Mouse (Mus musculus) lung, embryonic 15.5 days (tissue): ENCODE results near the gene Galnt16. TPM values are rescaled to one million over a fixed set of nuclear protein-coding genes. Genes with fewer than 3 reads are reported as not detected.

ENCODE experiments used
- ATAC-seq: fragments of 200-750 bp; cut with Nextera tagmentation; 2 replicates; pipeline ENCODE4 v1.8.0; 2017; ENCODE audit warnings: moderate number of reproducible peaks, borderline replicate concordance; ENCODE audit not compliant: low FRiP score, low TSS enrichment; ENCODE audit errors: extremely low read depth
- H3K27ac ChIP-seq: fragments of 300-500 bp; sonication (generic); 2 replicates; pipeline ENCODE4 v1.5.1; 2015; ENCODE audit warnings: moderate library complexity, mild to moderate bottlenecking, inconsistent platforms
- H3K27me3 ChIP-seq: fragments of 300-500 bp; sonication (generic); 2 replicates; pipeline ENCODE4 v1.6.1; 2015; ENCODE audit warnings: inconsistent platforms
- H3K36me3 ChIP-seq: fragments of 300-500 bp; sonication (generic); 2 replicates; pipeline ENCODE4 v1.6.1; 2015; ENCODE audit warnings: inconsistent platforms
- H3K4me1 ChIP-seq: fragments of 300-500 bp; sonication (generic); 2 replicates; pipeline ENCODE4 v1.6.1; 2015; ENCODE audit warnings: inconsistent platforms
- H3K4me2 ChIP-seq: fragments of 300-500 bp; sonication (generic); 2 replicates; pipeline ENCODE4 v1.6.1; 2015; ENCODE audit warnings: inconsistent platforms, mild to moderate bottlenecking, moderate library complexity
- H3K4me3 ChIP-seq: fragments of 300-500 bp; sonication (generic); 2 replicates; pipeline ENCODE4 v1.5.1; 2015; ENCODE audit warnings: mild to moderate bottlenecking, inconsistent platforms
- H3K9ac ChIP-seq: fragments of 300-500 bp; sonication (generic); 2 replicates; pipeline ENCODE4 v1.6.1; 2015; ENCODE audit warnings: inconsistent platforms
- H3K9me3 ChIP-seq: fragments of 300-500 bp; sonication (generic); 2 replicates; pipeline ENCODE4 v1.6.1; 2016; ENCODE audit warnings: inconsistent platforms
- WGBS: fragments of 180-500 bp; shearing (Covaris S2); methylation state at CpG from one replicate; pipeline ENCODE4 v1.1.7; 2015; 5-methylcytosine and 5-hydroxymethylcytosine counted together
- polyA plus RNA-seq: library from polyadenylated mRNA; unstranded; fragments of >200 nt; fragmentation: Nextera tagmentation; extraction: Ambion mirVana; gene quantifications from 2 replicates; pipeline ENCODE4 v1.2.1, GENCODE M21; 2015

Galnt16 gene
- polyA plus RNA-seq, 1 experiment from 2014 or later: 12.3 TPM

- WGBS: 2% methylated on average over 44 of the region's 48 CpGs
- H3K4me3 ChIP-seq: peak overlapping the region; percentile 71
- ATAC-seq: peak; percentile 80
- H3K27me3 ChIP-seq: no peaks in the 10 kb centered on the region
- peaks cover 42% of the 10 kb centered on the region for H3K36me3 ChIP-seq
- H3K9me3 ChIP-seq: no peaks in the 10 kb centered on the region
- peak overlapping the region; percentile 66 for H3K9ac ChIP-seq
- peak overlapping the region; percentile 74 for H3K4me2 ChIP-seq
- peaks cover 26% of the 10 kb centered on the region for H3K4me1 ChIP-seq
- peak overlapping the region; percentile 85 for H3K27ac ChIP-seq
Observed at GRCm38 (mm10) chr12:80642725-80643692, 124.9 kb downstream of the Galnt16 start.

GRCm38 (mm10) chr12:80643693-80644505 lies 125.8 kb downstream of the Galnt16 start, which contains the start of the genes Slc39a9 and Erh:
TSS of gene Slc39a9 (plus strand) at chr12:80643883.
TSS of gene Erh (minus strand) at chr12:80644341.
- Histone ChIP-seq H3K27ac (peak within 1 kb of the TSS; percentile 85), H3K4me3 (peak within 1 kb of the TSS; percentile 71), H3K9ac (peak within 1 kb of the TSS; percentile 66), H3K4me1 (peaks cover 26% of the 10 kb centered on the region), H3K36me3 (peaks cover 36% of the 10 kb centered on the region), H3K9me3 (no peaks in the 10 kb centered on the region), H3K27me3 (no peaks in the 10 kb centered on the region), H3K4me2 (peak within 1 kb of the TSS; percentile 84)
- ATAC-seq: peak; percentile 96
- under 1% methylated on average over 50 of the region's 50 CpGs for WGBS

DNA sequence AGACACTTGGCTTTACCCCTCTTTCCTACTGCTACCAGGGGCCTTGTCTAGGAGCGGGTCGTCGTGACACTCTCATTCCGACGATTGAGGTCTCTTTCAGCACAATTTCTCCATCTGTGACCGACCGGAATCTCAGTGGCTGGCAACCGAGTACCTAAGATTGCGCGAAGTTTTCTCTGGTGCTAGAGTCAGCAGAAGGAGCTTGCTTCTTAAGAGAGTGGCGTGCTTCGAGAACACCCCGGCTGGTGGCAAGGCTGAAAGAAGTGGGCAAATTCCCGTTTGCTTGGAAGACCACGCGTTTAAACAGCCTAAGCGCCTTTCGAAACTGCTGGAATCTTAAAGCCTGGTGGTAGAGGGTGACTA lies 126.4 kb downstream of the Galnt16 start:
- H3K9ac ChIP-seq: peak overlapping the region; percentile 66
- 4% methylated on average over 18 of the region's 18 CpGs for WGBS
- peak overlapping the region; percentile 85; the same call in 1 of the 2 replicates for H3K27ac ChIP-seq
- peaks cover 26% of the 10 kb centered on the region for H3K4me1 ChIP-seq
- no peak for ATAC-seq
- H3K9me3 ChIP-seq: no peaks in the 10 kb centered on the region
- peak overlapping the region; percentile 71 for H3K4me3 ChIP-seq
- peaks cover 35% of the 10 kb centered on the region for H3K36me3 ChIP-seq
- no peaks in the 10 kb centered on the region for H3K27me3 ChIP-seq
- H3K4me2 ChIP-seq: peak overlapping the region; percentile 84

- Histone ChIP-seq H3K9ac (no peak overlapping the region), H3K4me2 (peak overlapping the region; percentile 84), H3K27me3 (no peaks in the 10 kb centered on the region), H3K36me3 (peaks cover 18% of the 10 kb centered on the region), H3K27ac (no peak overlapping the region), H3K4me1 (peaks cover 26% of the 10 kb centered on the region), H3K9me3 (no peaks in the 10 kb centered on the region), H3K4me3 (no peak overlapping the region)
- WGBS: 84% methylated on average over 3 of the region's 3 CpGs
- ATAC-seq: no peak
Observed at GRCm38 (mm10) chr12:80646377-80646776, 128.3 kb downstream of the Galnt16 start.

- WGBS: 71% methylated on average over 7 of the region's 7 CpGs
- Histone ChIP-seq H3K4me1 (peaks cover 14% of the 10 kb centered on the region; the same call in 1 of the 2 replicates), H3K4me3 (no peak overlapping the region), H3K27ac (peak overlapping the region; percentile 50), H3K9ac (no peak overlapping the region), H3K27me3 (no peaks in the 10 kb centered on the region), H3K9me3 (no peaks in the 10 kb centered on the region), H3K4me2 (no peak overlapping the region), H3K36me3 (0 out of 2 replicates have a peak, but pooled peaks cover 2% of the 10 kb centered on the region)
- ATAC-seq: no peak
Observed at GRCm38 (mm10) chr12:80653951-80654658, 136.0 kb downstream of the Galnt16 start.

DNA sequence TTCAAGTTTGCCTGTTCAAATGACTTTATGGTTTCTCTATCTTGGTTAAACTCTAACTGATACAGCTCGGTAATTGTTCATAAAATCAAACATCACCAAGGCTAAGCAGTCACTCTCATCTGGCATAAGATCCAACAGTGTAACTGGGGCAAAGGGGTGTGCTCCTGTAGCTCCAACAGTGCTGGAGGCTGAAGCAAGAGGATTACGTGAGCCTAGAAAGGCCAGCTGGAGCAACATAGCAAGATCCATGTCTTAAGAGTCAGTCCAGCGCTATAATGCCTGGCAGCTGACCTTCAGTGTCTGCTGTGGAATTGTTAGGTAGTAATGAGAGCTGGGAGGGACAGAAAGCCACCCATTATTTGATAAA lies 136.6 kb downstream of the Galnt16 start:
- 78% methylated on average over 3 of the region's 3 CpGs for WGBS
- Histone ChIP-seq H3K27me3 (no peaks in the 10 kb centered on the region), H3K9me3 (no peaks in the 10 kb centered on the region), H3K4me1 (peaks cover 18% of the 10 kb centered on the region; the same call in 1 of the 2 replicates), H3K9ac (no peak overlapping the region), H3K4me3 (no peak overlapping the region), H3K4me2 (no peak overlapping the region), H3K36me3 (no peaks in the 10 kb centered on the region), H3K27ac (no peak overlapping the region)
- no peak for ATAC-seq

DNA sequence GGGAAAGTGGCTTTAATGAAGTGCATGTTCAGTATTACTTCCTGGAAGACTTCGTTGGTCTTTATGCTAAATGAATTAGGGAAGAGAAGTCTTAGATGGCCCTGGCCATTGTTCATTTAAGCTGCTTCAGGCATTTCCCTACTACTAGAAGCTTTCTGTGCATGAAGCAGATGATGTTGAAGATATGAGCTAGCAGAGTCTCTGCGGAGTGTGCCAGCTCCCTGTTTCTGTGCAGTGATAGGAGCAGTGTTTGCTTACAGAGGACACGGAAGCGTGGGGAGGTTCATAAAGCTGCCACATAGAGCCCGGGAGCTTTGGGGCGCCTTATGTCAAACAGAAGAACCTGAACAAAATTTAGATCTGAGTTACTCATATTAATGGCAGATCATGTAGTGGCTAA lies 140.6 kb downstream of the Galnt16 start:
- Histone ChIP-seq H3K36me3 (peaks cover 7% of the 10 kb centered on the region; the same call in 1 of the 2 replicates), H3K4me2 (peak overlapping the region; percentile 12), H3K27ac (peak overlapping the region; percentile 32), H3K4me3 (no peak overlapping the region), H3K9ac (no peak overlapping the region), H3K27me3 (no peaks in the 10 kb centered on the region), H3K4me1 (peaks cover 25% of the 10 kb centered on the region), H3K9me3 (no peaks in the 10 kb centered on the region)
- WGBS: 59% methylated on average over 6 of the region's 6 CpGs
- no peak for ATAC-seq

- no peak overlapping the region for H3K9ac ChIP-seq
Observed at GRCm38 (mm10) chr12:80662322-80662721, 144.2 kb downstream of the Galnt16 start.

DNA sequence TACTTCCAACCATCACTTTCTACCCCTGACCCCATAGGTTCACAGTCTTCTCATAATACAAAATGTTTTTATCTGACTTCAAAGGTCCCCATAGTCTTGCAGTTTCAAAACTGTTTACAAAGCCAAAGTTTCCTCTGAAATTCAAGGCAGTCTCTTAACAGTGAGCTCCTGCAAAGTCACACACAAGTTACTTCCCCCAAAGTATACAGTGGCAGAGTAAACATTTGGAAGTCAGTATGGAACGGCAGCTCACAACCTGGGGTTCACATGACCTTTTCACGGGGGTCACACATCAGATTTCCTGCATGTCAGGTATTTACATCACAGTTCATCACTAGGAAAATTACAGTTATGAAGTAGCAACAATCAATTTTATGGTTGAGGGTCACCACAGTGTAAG lies 145.9 kb downstream of the Galnt16 start:
- peaks cover 12% of the 10 kb centered on the region for H3K4me1 ChIP-seq
- no peak overlapping the region for H3K4me2 ChIP-seq
- H3K27me3 ChIP-seq: no peaks in the 10 kb centered on the region
- no peaks in the 10 kb centered on the region for H3K9me3 ChIP-seq
- no peak overlapping the region for H3K4me3 ChIP-seq
- H3K36me3 ChIP-seq: peaks cover 24% of the 10 kb centered on the region
- H3K27ac ChIP-seq: no peak overlapping the region
- WGBS: 26% methylated on average over 2 of the region's 2 CpGs
- ATAC-seq: no peak
- no peak overlapping the region for H3K9ac ChIP-seq

More at GRCm38 (mm10) chr12:80662322-80662721, 144.2 kb downstream of the Galnt16 start:
- Histone ChIP-seq H3K27ac (no peak overlapping the region), H3K9me3 (no peaks in the 10 kb centered on the region), H3K27me3 (no peaks in the 10 kb centered on the region), H3K36me3 (peaks cover 14% of the 10 kb centered on the region; the same call in 1 of the 2 replicates), H3K4me3 (no peak overlapping the region), H3K4me1 (peaks cover 19% of the 10 kb centered on the region), H3K4me2 (no peak overlapping the region)
- 65% methylated on average over 10 of the region's 10 CpGs for WGBS
- no peak for ATAC-seq

- H3K4me2 ChIP-seq: no peak overlapping the region
- peaks cover 25% of the 10 kb centered on the region for H3K36me3 ChIP-seq
- no peaks in the 10 kb centered on the region for H3K9me3 ChIP-seq
- 63% methylated on average over 2 of the region's 2 CpGs for WGBS
- H3K27me3 ChIP-seq: no peaks in the 10 kb centered on the region
- H3K9ac ChIP-seq: no peak overlapping the region
- no peaks in the 10 kb centered on the region for H3K4me1 ChIP-seq
- H3K4me3 ChIP-seq: no peak overlapping the region
- ATAC-seq: no peak
- H3K27ac ChIP-seq: no peak overlapping the region
Observed at GRCm38 (mm10) chr12:80668391-80668790, 150.3 kb downstream of the Galnt16 start.

DNA sequence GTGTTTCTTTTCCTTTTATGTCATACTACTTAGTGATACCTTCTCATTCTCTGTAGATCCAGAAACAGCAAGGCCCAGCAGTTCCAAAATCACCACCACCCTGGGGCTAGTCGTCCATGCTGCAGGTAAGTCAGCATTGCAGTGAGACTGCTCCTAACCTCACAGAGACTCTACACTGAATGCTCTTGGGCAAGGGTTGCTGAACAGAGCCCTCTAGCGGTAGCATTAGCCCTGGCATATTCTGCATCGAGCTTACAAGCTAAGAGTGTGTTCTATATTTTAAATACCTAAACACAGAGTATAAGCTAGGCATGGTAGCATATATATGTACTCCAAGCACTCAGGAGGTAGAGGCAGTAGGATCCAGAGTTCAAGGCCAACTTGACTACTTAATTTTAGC lies 155.1 kb downstream of the Galnt16 start:
- Histone ChIP-seq H3K4me2 (no peak overlapping the region), H3K9ac (no peak overlapping the region), H3K36me3 (peaks cover 39% of the 10 kb centered on the region), H3K27ac (no peak overlapping the region), H3K4me1 (no peaks in the 10 kb centered on the region), H3K9me3 (no peaks in the 10 kb centered on the region), H3K4me3 (no peak overlapping the region), H3K27me3 (no peaks in the 10 kb centered on the region)
- WGBS: 12% methylated on average over 3 of the region's 3 CpGs
- no peak for ATAC-seq
